Mouse (Mus musculus) spleen, adult 2 months (tissue): Measurements from ENCODE around the gene Eqtn. TPM values are rescaled to one million over a fixed set of nuclear protein-coding genes. Genes with fewer than 3 reads are reported as not detected.

Source experiments
- DNase-seq, 2 experiments: peaks; one replicate each; pipeline versions ENCODE4 v3.0.0 to v3.0.0-alpha.2; 2012 to 2021; ENCODE audit warnings: low spot score in 2 of 2, low read depth in 1 of 2
- H3K27ac ChIP-seq: fragments of 200-500 bp; 2 replicates; pipeline ENCODE4 v1.5.1; 2012; ENCODE audit warnings: low read length, inconsistent platforms; ENCODE audit not compliant: insufficient read depth
- H3K27me3 ChIP-seq: fragments of 200-500 bp; 2 replicates; pipeline ENCODE4 v1.6.1; 2012; ENCODE audit warnings: mild to moderate bottlenecking, moderate library complexity, low read length, inconsistent platforms; ENCODE audit not compliant: control insufficient read depth, insufficient read depth
- H3K36me3 ChIP-seq: fragments of 200-500 bp; 2 replicates; pipeline ENCODE4 v1.6.1; 2012; ENCODE audit warnings: mild to moderate bottlenecking, low read length, inconsistent platforms; ENCODE audit not compliant: control insufficient read depth, insufficient read depth
- H3K4me1 ChIP-seq: fragments of 200-500 bp; 2 replicates; pipeline ENCODE4 v1.6.1; 2011; ENCODE audit warnings: inconsistent platforms; ENCODE audit not compliant: control insufficient read depth, insufficient read depth, insufficient read length
- H3K4me3 ChIP-seq: fragments of 200-500 bp; 2 replicates; pipeline ENCODE4 v1.5.1; 2011; ENCODE audit warnings: mild to moderate bottlenecking, inconsistent platforms; ENCODE audit not compliant: insufficient read depth, insufficient read length; ENCODE audit errors: extremely low read depth
- CTCF ChIP-seq: fragments of 200-500 bp; IDR thresholded peaks from 2 replicates; pipeline ENCODE4 v1.5.1; 2011; ENCODE audit warnings: mild to moderate bottlenecking, inconsistent platforms; ENCODE audit not compliant: insufficient read depth, insufficient read length, insufficient replicate concordance; ENCODE audit errors: extremely low read depth
- POLR2A ChIP-seq: fragments of 200-500 bp; IDR thresholded peaks from 2 replicates; pipeline ENCODE4 v1.6.1; 2011; ENCODE audit warnings: low read depth, low read length, inconsistent platforms
- WGBS: fragments of 180-500 bp; shearing (Covaris S2); methylation state at CpG from one replicate; pipeline ENCODE4 v1.1.7; 2018; 5-methylcytosine and 5-hydroxymethylcytosine counted together
- polyA plus RNA-seq: library from polyadenylated mRNA; depleted of rRNA; stranded (reverse); fragments of >200 nt; gene quantifications from 2 replicates; pipeline ENCODE4 v1.2.3, GENCODE M21; 2012; rRNA removed

Gene Eqtn
- 0.12 TPM in 1 of 2 replicates, not detected in the other for polyA plus RNA-seq

- H3K27me3 ChIP-seq = no peaks in the 10 kb centered on the region
- H3K4me3 ChIP-seq = no peak within 1 kb of the TSS
- no peaks in the 10 kb centered on the region for H3K4me1 ChIP-seq
- TF ChIP-seq POLR2A = no peak
- TF ChIP-seq CTCF = no peak
- H3K36me3 ChIP-seq = no peaks in the 10 kb centered on the region
- H3K27ac ChIP-seq = no peak within 1 kb of the TSS
- no peak for DNase-seq
Observed at GRCm38 (mm10) chr4:94928743-94929142, at the start of gene Eqtn. TSS of gene Eqtn (minus strand) at chr4:94928843.

GRCm38 (mm10) chr4:94973321-94973720 is 44.7 kb upstream of the Eqtn start:
- Histone ChIP-seq H3K27me3 (no peaks in the 10 kb centered on the region), H3K4me1 (peaks cover 6% of the 10 kb centered on the region; the same call in 1 of the 2 replicates), H3K4me3 (no peak overlapping the region), H3K27ac (no peak overlapping the region), H3K36me3 (peaks cover 13% of the 10 kb centered on the region)
- 88% methylated on average over 2 of the region's 2 CpGs for WGBS
- TF ChIP-seq CTCF = no peak
- TF ChIP-seq POLR2A = no peak
- no peak for DNase-seq

- H3K36me3 ChIP-seq = peaks cover 36% of the 10 kb centered on the region
- H3K27ac ChIP-seq = no peak overlapping the region
- 66% methylated on average over 3 of the region's 3 CpGs for WGBS
- no peak overlapping the region for H3K4me3 ChIP-seq
- no peak for DNase-seq
- TF ChIP-seq CTCF (no peak), POLR2A (no peak)
- no peaks in the 10 kb centered on the region for H3K4me1 ChIP-seq
- H3K27me3 ChIP-seq = no peaks in the 10 kb centered on the region
Observed at GRCm38 (mm10) chr4:94952773-94953172, 24.1 kb upstream of the Eqtn start.

- Histone ChIP-seq H3K4me3 (no peak overlapping the region), H3K4me1 (no peaks in the 10 kb centered on the region), H3K27ac (no peak overlapping the region), H3K36me3 (peaks cover 23% of the 10 kb centered on the region), H3K27me3 (no peaks in the 10 kb centered on the region)
- no peak for DNase-seq
- TF ChIP-seq CTCF (no peak), POLR2A (no peak)
- 93% methylated on average over 11 of the region's 11 CpGs for WGBS
Observed at GRCm38 (mm10) chr4:94941221-94941855, 12.7 kb upstream of the Eqtn start.

GRCm38 (mm10) chr4:94901780-94902179 is 26.9 kb downstream of the Eqtn start:
- Histone ChIP-seq H3K27ac (no peak overlapping the region), H3K4me3 (no peak overlapping the region), H3K4me1 (no peaks in the 10 kb centered on the region), H3K36me3 (no peaks in the 10 kb centered on the region), H3K27me3 (no peaks in the 10 kb centered on the region)
- DNase-seq = no peak
- WGBS = 32% methylated on average over 3 of the region's 3 CpGs
- no peak for TF ChIP-seq POLR2A
- no peak for TF ChIP-seq CTCF

- WGBS = 21% methylated on average over 2 of the region's 2 CpGs
- DNase-seq = no peak
- Histone ChIP-seq H3K27ac (no peak overlapping the region), H3K4me1 (no peaks in the 10 kb centered on the region), H3K27me3 (no peaks in the 10 kb centered on the region), H3K36me3 (no peaks in the 10 kb centered on the region), H3K4me3 (no peak overlapping the region)
- TF ChIP-seq CTCF (no peak), POLR2A (no peak)
Observed at GRCm38 (mm10) chr4:94900744-94901143, 27.9 kb downstream of the Eqtn start.

Other genes starting within 250 kb of the Eqtn start
- 1.9 and 2.3 TPM in 2 replicates for gene Tek, start 189.6 kb downstream of the Eqtn start, polyA plus RNA-seq
- 2.6 and 2.9 TPM in 2 replicates for gene Mysm1, start 50.3 kb upstream of the Eqtn start, polyA plus RNA-seq
- 16.7 and 19.4 TPM in 2 replicates for gene Jun, start 123.4 kb upstream of the Eqtn start, polyA plus RNA-seq